Mouse (Mus musculus) spleen, postnatal 4 days (tissue): Measurements from ENCODE around the gene Atp2b4.

Experiments used
- DNase-seq, 2 experiments: peaks; one replicate each; pipeline ENCODE4 v3.0.0; 2022; ENCODE audit warnings: low spot score in 2 of 2

Atp2b4 gene

DNA sequence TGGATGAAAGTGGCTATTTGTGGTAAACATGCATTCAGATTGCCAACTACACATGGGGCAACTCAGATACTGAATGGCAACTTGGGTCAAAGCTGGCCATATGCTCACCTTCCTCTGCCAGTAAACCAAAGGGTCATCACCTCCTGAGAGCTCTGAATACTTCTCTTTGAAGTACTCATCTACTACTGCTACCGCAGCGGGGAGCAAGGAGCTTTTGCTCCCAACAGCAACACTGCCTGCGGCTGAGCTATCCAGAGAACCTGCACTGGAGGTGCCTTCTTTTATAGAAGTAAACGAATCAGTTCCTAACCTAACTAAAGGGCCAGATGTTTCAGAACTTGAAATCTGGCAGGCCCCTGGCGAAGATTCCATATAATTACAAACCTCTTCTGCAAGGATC lies 144.0 kb downstream of the Atp2b4 start:
- no peak for DNase-seq

DNA sequence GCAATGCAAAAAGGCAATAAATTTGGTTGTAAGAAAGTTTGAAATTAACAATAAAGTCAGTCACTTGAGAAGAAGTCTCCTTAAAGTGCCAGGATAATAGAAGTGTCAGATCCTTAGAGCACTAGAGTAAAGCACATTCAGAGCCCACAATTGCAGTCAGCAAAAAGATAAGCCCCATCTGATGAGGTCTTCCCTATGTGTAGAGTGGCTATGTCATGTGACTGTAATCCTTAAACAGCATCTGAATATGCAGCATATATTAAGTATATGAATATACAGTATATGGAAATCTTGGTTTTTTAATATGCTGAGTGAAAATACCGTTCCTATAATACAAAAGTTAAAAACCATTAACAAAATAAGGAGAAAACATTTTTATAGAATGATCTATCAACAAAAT lies 147.8 kb downstream of the Atp2b4 start:
- no peak for DNase-seq

DNA sequence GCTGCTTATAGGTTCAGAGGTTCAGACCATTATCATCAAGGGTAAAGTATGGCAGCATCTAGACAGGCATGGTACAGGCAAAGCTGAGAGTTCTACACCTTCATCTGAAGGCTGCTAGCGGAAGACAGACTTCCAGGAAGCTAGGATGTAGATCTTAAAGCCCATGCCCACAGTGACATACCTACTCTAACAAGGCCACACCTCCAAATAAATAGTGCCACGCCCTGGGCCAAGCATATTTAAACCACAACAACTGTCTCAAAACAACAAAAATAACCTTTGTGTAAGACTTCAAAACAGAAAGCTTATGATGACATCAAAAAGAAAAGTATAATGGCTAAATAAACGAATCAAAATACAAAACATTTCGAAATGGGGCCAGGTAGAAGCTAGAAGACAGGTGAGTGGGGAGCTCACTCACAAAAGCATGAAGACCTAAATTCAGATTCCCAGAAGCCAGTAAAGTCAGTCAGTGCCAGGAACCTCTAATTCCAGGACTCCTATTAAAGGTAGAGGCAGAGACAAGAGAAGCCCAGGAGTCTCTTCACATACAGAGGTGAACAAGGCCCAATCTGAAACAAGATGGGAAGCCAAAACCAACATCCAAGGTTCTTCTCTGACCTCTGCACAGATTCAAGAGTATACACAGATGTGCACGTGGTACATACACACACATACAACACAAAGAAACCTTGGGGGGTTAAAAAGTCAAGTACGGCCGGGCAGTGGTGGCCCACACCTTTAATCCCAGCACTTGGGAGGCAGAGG lies 150.4 kb downstream of the Atp2b4 start:
- DNase-seq: no peak
